Mouse (Mus musculus): Measurements from ENCODE around the gene Kndc1. TPM values are rescaled to one million over a fixed set of nuclear protein-coding genes. Genes with fewer than 3 reads are reported as not detected.

The Kndc1 gene
- polyA plus RNA-seq, 3 experiments from 2014 or later, result 0.20 to 0.49 (median 0.38) TPM

DNA sequence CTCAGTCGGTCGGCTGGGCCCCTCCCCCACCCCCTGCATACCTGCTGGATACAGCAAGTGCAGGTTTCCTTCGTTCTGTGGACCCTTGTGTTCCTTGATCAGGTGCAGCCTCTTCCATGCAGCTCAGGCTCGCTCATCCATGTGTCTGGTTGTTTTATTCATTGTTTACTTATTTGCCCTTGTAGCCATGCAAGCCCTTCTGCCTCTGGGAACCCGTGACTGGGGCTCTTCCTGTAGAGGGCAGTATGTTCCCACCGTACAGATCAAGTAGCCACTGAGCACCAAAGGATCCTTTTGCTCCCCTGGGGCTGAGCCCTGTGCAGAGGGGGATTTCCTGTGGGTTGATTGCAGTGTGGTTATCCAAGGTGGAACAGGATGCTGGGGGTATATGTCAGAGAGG, 11.2 kb downstream of the Kndc1 start:
- ATAC-seq, result peak; percentile 86

DNA sequence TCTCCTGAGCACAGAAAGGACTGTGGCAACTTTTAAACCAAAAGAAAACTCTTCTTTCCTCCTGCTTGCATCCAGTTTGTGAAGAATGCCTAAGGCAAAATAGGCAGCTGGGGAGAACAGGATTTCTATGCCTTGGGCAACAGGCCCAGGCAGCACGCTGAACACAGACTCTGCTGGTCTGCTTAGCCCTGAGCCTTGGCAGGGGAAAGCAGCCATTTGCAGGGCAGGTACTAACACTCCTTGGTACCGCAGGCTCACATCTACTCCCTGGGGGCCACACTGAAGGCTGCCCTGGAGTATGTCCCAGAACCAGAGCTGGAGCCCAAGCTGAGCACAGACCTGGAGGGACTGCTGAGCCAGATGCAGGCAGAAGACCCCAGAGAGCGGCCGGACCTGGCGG, 13.7 kb downstream of the Kndc1 start:
- ATAC-seq, result no peak

DNA sequence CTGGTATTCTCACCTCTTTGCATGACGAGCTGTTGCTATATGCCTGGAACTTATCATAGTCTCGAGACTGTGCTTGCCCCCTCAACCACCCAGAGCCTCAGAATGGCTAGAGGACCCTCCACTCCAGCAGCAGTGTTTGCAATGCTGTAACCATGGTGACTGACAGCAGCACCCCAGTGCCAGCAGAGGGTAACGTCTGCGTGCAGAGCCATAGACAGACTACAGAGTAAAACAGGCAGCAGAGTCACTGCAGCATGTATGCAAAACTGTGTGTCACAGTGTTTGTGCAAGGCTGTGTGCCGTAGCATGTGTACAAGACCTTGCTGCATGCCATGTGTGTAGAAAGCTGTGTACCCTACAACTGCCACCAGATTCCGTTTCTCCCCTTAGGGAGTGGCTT, 15.0 kb downstream of the Kndc1 start:
- ATAC-seq, result no peak

DNA sequence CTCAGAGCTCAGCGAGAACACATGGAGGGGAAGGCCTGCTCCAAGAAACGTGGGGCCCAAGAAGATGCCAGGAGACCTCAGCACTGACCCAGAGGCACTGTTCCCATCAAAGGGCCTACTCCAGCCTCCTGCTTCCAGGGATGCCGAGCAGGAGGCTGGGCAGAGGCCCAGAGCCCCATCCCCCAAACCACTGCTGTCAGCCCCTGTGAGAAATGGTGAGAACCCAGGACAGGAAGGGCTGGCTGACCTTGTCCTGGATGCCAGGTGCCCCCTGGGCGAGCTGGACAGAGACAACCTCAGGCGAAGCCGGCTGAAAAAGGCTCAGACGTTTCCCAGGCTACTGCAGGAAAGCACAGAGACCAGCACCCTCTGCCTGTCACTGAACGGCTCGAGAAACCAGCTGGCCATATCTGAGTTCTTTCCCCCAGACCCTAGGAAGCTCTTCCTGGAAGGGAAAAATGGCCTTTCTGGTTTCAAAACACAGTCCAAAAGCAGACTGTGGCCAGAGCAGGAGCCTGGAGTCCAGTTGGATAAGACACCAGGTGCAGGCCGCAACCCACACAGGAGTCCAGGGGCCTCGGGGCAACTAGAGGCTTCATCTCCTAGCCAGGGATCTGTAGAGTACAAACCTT, 15.8 kb downstream of the Kndc1 start:
- no peak for ATAC-seq

DNA sequence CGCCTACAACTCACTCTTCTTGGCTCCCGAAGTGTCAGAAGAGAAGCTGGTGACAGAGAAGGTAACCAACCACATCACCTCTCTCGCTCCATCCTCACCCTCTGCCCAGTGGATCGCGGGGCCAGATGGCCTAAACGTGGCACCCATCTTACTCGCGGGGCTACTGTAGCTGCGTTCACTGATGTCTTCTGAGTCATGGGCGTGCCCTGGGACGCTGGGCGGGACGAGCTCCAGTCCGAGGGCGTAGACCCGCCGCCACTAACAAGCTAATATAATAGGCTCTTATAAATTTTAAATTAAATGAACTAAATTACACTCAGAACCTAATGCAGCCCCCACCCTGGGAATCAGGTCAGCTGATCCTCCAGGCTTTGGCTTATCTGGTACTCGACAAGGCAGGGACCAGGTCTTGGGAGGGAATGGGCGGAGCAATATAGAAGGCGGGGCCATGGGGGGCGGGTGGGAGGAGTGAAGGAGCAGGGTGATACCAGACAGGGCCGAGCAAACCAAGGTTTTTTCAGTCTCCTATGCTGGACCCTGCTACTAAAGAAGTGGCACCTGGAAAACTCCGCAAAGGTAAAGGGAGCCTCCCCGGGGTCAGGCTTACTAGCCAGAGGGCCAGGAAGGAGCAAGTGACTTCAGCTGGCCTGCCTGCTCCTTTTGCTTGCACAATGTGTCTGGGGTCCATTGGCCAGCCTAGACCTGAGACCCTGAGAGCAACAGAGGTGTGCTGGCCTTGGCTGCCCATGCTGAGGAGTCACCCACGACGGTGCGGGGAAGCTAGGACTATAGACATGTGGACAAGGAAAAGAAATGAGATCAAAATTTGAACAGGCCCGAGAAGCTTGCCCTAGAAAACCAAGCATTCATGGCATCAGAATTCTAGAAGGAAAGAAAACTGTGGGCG, 19.9 kb downstream of the Kndc1 start:
- ATAC-seq, result peak; percentile 50

DNA sequence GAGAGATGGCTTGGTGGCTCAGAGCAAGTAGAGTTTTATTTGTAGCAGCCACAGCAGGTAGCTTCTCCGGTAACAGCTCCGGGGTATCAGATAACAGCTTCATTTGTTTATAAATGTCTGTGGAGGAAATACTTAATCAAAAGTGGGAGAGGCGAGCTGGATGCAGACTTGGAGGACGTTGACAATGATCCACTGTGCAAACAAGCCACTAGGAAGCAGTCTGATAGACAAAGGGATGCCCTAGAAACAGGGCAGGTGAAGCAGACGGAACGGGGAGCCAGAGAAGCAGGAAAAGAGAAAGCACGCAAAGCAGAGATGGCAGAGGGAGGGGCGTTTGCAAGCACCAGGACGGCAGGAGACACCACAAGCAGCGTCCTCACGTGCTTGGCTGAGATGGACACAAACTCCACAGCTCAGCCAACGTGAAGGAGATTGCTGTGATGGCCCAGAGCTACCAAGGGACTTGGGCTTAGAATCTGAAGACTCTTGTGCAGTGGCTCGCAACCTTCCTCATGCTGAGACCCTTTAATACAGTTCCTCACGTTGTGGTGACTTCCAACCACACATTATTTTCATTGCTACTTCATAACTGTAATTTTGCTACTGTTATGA, 21.3 kb downstream of the Kndc1 start:
- no peak for ATAC-seq

DNA sequence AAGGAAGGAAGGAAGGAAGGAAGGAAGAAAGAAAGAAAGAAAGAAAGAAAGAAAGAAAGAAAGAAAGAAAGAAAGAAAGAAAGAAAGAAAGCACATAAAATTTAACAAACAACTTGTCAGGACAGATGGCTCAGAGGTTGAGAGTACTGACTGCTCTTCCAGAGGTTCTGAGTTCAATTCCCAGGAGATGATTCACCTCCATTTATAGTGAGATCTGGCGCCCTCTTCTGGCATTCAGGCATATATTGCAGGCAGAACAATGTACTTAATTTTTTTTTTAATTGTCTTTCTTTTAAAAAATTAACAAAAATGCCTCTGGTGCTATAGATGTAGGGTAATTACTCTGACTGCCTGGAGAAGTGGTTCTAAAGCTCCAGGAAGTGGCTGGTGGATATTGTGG, 21.8 kb downstream of the Kndc1 start:
- ATAC-seq, result no peak

DNA sequence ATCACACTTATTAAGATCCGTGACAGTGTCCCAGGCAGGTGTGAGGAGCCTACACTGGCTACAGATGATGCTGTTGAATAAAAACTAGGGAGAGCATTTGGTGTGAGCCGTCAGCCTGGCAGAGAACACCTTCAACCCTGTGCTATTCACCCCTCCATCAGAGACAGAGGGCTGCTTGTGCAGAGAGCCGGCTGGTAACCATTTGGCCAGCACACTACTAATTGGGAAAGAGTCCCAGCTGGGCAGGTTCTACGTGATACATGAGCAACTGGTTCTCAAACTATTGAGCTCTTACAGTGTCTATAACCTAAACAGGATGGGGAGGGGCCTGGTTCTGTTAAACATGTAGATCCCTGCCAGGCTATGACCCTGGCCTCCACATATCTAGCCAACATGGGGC, 23.8 kb downstream of the Kndc1 start:
- ATAC-seq, result no peak

DNA sequence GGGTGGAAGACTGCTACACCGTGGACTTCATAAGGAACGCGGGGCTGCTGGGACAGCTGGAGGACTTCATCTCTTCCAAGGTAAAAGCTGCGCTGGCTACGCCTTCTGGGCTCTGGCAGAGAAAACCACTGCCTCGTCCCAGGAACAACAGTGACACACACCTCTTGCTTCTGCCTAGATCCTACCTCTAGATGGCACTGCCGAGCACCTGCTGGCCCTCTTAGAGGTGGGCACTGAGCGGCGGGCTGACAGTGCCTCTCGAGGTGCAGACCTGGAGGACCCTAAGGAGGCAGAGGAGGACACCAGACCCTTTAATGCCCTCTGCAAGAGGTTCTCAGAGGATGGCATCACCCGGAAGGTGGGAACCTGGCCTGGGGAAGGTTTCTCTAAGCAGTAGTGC, 36.2 kb downstream of the Kndc1 start:
- ATAC-seq, result peak; percentile 46

DNA sequence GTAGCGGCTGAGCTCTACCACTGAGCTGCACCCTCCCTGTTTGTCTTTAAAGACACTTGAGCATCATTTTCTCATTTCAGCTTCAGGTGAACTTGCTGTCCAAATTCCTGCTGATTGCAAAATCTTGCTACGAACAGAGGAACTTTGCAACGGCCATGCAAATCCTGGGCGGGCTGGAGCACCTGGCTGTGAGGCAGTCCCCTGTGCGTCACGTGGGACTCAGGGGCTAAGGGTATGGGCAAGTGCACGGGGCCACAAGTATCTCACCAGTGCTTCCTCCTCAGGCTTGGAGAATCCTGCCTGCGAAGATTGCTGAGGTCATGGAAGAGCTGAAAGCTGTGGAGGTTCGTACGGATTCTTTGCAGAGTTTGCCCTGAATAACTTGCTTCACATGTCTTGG, 42.2 kb downstream of the Kndc1 start:
- ATAC-seq, result no peak

DNA sequence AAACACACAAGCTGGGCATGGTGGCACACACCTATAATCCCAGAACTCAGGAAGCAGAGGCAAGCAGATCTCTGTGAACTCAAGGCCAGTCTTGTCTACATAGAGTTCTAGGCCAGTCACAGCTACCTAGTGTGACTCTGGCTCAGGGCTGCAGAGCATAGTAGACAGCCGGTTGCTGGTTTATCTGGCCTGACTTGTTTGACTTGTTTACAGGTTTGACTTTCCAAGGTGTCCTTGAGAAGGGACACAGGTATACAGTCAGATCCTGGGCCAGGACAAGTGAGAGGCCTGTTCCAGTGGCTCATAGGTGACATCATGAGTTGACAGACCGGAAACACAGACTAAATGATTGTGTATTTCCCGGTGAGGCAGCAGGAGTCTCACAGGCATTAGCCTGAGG, 42.6 kb downstream of the Kndc1 start:
- ATAC-seq, result no peak

DNA sequence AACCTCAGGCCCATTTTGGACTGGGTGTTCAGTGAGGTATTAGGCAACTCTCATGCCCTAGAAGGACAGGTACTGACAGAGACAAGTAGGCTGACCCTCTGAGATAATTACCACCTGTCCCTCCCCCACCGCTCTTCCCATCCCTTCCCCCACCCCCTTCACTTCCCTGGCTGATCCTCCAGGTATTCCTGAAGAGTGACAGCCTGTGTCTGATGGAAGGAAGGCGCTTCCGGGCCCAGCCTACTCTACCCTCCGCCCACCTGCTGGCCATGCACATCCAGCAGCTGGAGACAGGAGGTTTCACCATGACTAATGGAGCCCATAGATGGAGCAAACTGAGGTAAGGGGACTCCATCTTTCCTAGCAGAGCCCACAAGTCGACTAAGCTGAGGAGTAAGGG, 43.3 kb downstream of the Kndc1 start:
- no peak for ATAC-seq

DNA sequence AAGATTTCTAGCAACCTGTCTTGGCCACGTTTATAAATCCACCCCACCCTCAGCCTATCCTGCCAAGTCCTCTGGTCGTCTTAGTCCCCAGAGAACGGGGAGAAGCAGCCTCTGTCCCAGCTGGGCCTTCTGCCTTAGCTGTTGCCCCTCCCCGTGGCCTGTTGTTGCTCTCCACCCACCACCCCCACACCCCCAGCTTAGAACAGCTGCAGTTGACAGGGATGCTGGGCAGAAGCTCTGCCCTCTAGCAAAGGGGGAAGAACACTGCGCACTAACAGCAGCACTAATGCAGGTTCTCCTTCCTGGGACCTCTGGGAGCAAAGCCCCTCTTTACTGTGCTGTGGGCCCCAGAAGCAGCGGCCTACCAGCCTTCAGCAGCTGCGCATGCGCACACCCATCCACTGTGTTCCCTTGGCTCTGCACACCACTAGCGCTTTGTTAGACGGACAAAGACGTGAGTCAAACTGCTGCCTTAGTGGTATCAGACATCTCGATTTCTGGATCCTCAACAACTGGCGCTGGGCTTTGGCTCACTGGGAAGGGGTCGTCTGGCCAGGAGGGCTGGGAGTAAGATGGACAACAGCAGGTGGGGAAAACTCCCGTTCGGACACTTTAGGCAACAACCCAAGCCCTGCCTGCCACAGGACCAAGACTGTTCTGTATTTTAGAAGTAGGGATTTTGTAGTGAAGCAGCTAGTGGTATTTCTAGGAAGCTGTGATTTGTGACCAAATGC, 46.1 kb downstream of the Kndc1 start:
- no peak for ATAC-seq

DNA sequence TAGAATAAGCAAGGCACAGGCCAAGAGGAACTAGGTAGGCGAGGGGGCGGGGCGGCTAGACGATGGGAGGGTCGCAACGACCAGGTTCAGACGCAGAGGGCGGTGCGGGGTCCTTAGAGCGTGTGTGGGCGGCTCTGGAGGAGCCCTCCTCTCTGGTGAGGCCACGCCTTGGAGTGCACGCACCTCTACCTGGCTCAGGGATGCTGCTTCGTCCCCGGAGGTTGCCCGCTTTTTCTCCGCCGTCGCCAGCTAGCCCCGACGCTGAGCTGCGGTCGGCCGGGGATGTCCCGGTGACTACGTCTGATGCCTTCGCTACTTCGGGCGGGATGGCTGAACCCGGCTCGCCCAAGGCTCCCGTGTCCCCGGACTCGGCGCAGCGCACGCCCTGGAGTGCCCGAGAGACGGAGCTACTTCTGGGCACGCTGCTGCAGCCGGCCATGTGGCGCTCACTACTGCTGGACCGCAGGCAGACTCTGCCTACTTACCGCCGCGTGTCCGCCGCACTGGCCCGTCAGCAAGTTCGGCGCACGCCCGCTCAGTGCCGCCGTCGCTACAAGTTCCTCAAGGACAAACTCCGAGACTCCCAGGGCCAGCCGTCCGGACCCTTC, 49.3 kb downstream of the Kndc1 start, which contains the start of gene Utf1:
Gene Utf1 (plus strand): TSS at position 116 of the 608 bp plus-strand sequence.
- peak; percentile 84 for ATAC-seq

DNA sequence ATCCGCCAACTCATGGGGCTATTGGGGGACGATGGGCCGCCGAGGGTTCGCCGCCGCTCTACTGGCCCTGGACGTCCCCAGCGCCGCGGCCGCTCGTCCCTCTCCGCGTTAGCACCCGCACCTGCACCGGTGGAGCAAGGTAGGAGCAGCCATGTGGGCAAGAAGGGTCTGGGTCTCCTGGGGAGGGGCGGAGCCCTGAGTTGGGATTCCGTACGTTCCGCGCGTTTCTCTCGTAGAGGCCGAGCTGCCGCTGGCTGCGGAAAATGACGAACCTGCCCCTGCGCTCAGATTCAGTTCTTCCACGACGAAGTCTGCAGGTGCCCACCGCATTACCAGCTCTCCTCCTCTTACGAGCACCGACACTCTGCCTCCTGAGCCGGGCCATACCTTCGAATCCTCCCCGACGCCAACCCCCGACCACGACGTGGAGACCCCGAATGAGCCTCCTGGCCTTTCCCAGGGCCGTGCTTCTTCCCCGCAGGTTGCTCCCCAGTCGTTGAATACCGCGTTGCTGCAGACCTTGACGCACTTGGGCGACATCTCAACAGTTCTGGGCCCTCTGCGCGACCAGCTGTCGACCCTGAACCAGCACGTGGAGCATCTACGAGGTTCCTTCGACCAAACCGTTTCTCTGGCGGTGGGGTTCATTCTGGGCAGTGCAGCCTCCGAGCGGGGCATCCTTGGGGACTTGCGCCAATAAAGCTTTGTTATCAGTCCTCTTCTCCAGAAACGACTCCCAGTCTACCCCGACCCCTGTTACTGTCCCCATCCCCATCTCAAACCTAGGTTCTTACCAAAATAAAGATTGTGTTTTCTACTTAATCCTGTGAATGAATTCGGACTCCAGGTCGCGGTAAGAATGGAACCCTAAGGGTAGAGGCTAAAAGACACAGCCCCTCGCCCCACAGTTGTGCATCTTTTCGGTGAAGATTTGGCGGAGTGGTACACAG, 50.1 kb downstream of the Kndc1 start:
- ATAC-seq, result peak; percentile 24

DNA sequence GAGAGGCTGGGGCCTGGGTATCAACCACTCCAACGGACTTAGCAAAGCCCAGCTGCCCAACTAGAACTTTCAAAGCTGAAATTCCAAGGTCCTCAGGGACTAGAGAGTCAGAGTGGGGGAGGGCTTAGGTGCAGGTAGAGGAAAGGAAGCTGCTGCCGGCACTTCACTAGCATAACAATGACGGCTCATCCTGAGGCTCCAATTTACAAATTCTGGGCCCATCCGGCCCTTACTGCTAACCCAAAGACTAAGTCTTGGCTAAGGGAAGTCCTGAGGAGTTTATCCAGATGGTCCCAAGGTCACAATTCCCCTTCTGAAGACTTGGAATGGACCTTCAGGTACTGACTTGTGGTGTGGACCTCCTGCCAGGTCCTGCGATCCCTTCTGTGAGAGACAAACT, 51.0 kb downstream of the Kndc1 start:
- ATAC-seq, result no peak

DNA sequence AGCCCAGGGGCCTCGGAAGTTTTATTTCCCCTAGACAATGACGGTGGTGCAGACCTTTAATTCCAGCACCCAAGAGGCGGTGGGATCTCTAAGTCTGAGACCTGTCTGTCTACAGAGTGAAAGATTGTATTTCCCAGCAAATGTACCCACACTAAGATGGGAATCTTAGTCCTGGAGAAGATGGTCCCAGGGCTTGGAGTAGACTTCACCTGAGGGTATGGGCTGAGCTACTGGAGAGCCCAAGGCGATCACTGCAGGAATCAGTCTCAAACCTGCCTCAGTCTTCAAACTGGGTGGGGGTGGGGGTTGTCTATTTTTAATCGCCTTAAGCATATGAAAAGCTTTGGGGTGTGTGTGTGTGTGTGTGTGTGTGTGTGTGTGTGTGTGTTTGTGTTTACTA, 51.5 kb downstream of the Kndc1 start:
- ATAC-seq, result no peak

DNA sequence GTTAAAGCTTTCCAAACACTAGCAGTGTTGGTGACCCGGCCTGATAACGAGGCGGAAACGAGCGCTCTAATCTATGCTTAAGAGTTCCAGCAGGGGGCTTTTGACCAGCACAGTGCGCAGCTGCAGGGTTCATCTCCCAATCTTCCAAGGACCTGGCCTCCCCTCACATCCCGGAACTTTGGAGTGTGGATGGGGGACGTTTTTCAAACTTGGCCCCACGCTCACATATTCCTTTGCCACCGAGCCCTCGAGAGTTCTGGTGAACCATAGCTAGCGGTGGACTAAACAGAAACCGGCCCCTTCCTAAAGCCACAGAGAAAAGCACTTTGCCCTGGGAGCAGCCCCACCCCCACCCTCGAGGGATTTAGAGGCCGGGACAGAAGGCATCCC, 55.4 kb downstream of the Kndc1 start:
- ATAC-seq, result peak; percentile 62

DNA sequence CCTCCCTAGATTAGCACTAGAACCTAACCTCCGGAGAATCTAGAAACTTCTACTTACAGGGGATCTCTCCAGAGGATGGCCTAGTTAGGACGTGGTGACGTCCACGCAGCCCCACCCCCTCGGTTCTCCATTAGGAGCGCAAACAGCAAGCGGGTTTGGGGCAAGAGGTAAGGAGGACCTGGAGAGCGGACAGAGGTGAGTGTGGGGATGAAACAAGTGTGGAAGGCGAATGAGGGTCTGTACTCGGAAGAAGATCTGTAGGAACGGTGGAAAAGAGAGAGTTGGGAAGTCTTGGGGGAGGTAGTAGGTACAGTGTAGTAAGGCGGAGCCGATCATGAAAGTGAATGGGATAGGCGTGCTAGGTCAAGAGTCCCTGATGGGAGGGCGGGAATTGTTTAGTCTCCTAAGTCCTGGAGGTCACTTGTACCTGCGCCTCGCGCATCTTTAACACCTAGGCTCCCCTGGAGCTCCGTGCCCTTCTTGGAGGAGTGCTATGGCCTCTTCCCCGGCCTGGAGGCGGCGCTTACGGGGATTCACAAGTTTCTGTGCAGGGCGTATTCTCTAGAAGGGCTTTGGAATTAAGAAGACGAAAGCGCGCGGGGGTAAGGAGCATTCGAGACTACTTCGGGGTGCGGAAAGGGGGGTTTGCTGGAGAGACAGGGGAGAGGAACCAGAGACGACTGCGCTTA, 55.9 kb downstream of the Kndc1 start:
- ATAC-seq, result peak; percentile 80

DNA sequence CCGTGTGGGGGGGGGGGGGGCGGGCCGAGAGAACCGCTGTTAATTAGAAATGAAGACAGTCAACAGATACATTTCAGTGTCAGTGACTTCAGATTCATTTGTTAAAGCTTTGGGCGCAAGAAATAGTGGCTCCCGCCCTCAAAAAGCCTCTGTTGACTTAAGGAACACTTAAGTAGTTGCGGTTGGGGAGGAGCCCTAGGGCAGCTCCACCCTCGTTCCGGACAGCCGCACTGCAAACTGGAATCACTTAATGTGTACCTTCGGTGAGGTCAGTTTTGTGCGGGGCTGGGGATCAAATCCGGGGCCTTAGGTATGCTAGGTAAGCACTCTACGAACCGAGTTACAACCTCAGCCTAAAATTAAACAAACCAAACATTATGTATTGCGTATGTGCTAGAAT, 56.6 kb downstream of the Kndc1 start:
- peak; percentile 36 for ATAC-seq

Measured in inflammation-experienced regulatory T-cells, adult 6 months (primary cell).